Mouse (Mus musculus): ENCODE data around the gene Mga. TPM values are rescaled to one million over a fixed set of nuclear protein-coding genes. Genes with fewer than 3 reads are reported as not detected.
A peak's percentile ranks its signal among the peaks of the same experiment; 100 is the strongest.

Gene Mga
- polyA plus RNA-seq, 1 experiment from 2014 or later = 30.1 TPM

- no peak overlapping the region for H3K4me3 ChIP-seq
- DNase-seq (ENCODE audit: extremely low spot score, low spot score) = no peak
- 88% methylated on average over 1 of the region's 1 CpGs for whole genome bisulfite sequencing
- no peaks in the 10 kb centered on the region for H3K27me3 ChIP-seq (ENCODE audit: poor library complexity, severe bottlenecking)
- H3K4me1 ChIP-seq = no peaks in the 10 kb centered on the region
- no peaks in the 10 kb centered on the region for H3K9me3 ChIP-seq
- peaks cover 64% of the 10 kb centered on the region for H3K36me3 ChIP-seq (replicated peaks)
- H3K27ac ChIP-seq = no peak overlapping the region
Measured at GRCm38 (mm10) chr2:119917631-119918369, 20.8 kb downstream of the Mga start.

- H3K36me3 ChIP-seq (replicated peaks) = peaks cover 11% of the 10 kb centered on the region
- H3K4me1 ChIP-seq = peaks cover 25% of the 10 kb centered on the region
- WGBS = 61% methylated on average over 9 of the region's 9 CpGs
- DNase-seq (ENCODE audit: extremely low spot score, low spot score) = no peak
- no peaks in the 10 kb centered on the region for H3K9me3 ChIP-seq
- H3K4me3 ChIP-seq = no peak overlapping the region
- H3K27ac ChIP-seq = no peak overlapping the region
- no peaks in the 10 kb centered on the region for H3K27me3 ChIP-seq (ENCODE audit: poor library complexity, severe bottlenecking)
Measured at GRCm38 (mm10) chr2:119970571-119970970, 73.5 kb downstream of the Mga start.

GRCm38 (mm10) chr2:119971316-119971715 lies 74.3 kb downstream of the Mga start:
- Histone ChIP-seq H3K27ac (no peak overlapping the region), H3K9me3 (no peaks in the 10 kb centered on the region), H3K27me3 (ENCODE audit: poor library complexity, severe bottlenecking) (no peaks in the 10 kb centered on the region), H3K4me3 (no peak overlapping the region; the same call in 1 of the 2 replicates), H3K4me1 (peaks cover 25% of the 10 kb centered on the region), H3K36me3 (replicated peaks) (peaks cover 4% of the 10 kb centered on the region)
- WGBS = 83% methylated on average over 3 of the region's 3 CpGs
- no peak for DNase-seq (ENCODE audit: extremely low spot score, low spot score)

GRCm38 (mm10) chr2:119971837-119972536 lies 75.0 kb downstream of the Mga start:
- Histone ChIP-seq H3K4me3 (peak overlapping the region; percentile 68), H3K27me3 (ENCODE audit: poor library complexity, severe bottlenecking) (no peaks in the 10 kb centered on the region), H3K4me1 (peaks cover 25% of the 10 kb centered on the region), H3K36me3 (replicated peaks) (no peaks in the 10 kb centered on the region; the same call in 1 of the 2 replicates), H3K9me3 (no peaks in the 10 kb centered on the region), H3K27ac (peak overlapping the region; percentile 84)
- WGBS = 5% methylated on average over 32 of the region's 32 CpGs
- peak; percentile 96 for DNase-seq (ENCODE audit: extremely low spot score, low spot score)

GRCm38 (mm10) chr2:119972537-119972879 lies 75.5 kb downstream of the Mga start, which contains the start of gene Mapkbp1:
TSS of gene Mapkbp1 (plus strand) at chr2:119972699.
- H3K36me3 ChIP-seq (replicated peaks) = no peaks in the 10 kb centered on the region; the same call in 1 of the 2 replicates
- H3K4me3 ChIP-seq = peak within 1 kb of the TSS; percentile 68
- peak within 1 kb of the TSS; percentile 84 for H3K27ac ChIP-seq
- H3K9me3 ChIP-seq = no peaks in the 10 kb centered on the region
- H3K4me1 ChIP-seq = peaks cover 25% of the 10 kb centered on the region
- no peaks in the 10 kb centered on the region for H3K27me3 ChIP-seq (ENCODE audit: poor library complexity, severe bottlenecking)
- no peak for DNase-seq (ENCODE audit: extremely low spot score, low spot score)
- WGBS = 2% methylated on average over 19 of the region's 19 CpGs

DNA sequence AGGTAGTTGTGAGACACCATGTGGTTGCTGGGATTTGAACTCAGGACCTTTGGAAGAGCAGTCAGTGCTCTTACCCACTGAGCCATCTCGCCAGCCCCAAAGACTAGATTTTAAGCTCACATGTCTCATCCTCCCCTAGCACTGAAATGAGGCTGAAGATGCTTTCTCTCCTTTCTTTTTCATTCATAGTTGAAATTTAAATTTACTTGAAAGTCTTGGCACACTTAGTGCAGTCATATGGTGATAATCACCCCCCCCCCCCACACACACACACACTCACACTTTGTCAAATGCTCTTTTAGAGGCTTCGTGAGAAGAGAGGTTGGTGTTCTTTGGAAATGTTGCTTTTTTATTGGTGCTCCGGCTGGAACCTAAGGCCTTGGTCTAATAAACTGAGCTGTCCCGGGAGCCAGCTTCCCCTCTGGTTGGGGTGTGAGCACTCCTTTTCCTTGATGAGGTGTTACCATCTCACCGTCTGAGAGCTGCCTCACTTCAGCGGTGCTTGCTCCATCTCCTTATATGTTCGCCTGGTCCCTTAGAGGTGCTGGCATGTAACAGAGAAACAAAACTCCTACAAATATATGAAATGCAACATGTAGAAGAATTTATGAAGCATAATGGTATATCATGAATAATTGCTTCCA lies 83.4 kb downstream of the Mga start:
- DNase-seq (ENCODE audit: extremely low spot score, low spot score) = no peak
- Histone ChIP-seq H3K27ac (no peak overlapping the region), H3K9me3 (no peaks in the 10 kb centered on the region), H3K4me3 (no peak overlapping the region), H3K4me1 (peaks cover 5% of the 10 kb centered on the region), H3K36me3 (replicated peaks) (peaks cover 9% of the 10 kb centered on the region; the same call in 1 of the 2 replicates), H3K27me3 (ENCODE audit: poor library complexity, severe bottlenecking) (no peaks in the 10 kb centered on the region)
- WGBS = 92% methylated on average over 7 of the region's 7 CpGs

DNA sequence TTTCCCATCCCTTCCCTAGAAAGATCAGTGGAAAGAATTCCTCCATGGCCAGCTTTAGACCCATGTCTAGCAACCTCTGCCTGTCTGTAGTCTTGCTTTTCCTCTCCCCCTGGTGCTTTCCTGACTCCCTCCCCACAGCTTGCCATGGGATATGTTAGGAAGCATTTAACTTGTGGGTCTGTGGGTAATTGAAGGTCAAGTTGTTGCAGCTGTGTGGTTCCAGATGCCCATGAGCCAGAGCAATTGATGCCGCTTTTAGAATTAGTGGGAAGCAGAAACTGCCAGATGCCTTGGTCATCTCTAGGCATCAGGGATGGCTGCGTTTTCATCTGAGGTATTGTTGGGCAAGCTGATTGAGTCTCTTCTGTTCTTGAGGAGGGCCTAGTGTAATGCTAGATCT lies 84.6 kb downstream of the Mga start:
- Histone ChIP-seq H3K9me3 (no peaks in the 10 kb centered on the region), H3K36me3 (replicated peaks) (peaks cover 9% of the 10 kb centered on the region; the same call in 1 of the 2 replicates), H3K27me3 (ENCODE audit: poor library complexity, severe bottlenecking) (no peaks in the 10 kb centered on the region), H3K27ac (no peak overlapping the region), H3K4me1 (peaks cover 12% of the 10 kb centered on the region), H3K4me3 (no peak overlapping the region)
- WGBS = 71% methylated on average over 2 of the region's 2 CpGs
- DNase-seq (ENCODE audit: extremely low spot score, low spot score) = no peak

DNA sequence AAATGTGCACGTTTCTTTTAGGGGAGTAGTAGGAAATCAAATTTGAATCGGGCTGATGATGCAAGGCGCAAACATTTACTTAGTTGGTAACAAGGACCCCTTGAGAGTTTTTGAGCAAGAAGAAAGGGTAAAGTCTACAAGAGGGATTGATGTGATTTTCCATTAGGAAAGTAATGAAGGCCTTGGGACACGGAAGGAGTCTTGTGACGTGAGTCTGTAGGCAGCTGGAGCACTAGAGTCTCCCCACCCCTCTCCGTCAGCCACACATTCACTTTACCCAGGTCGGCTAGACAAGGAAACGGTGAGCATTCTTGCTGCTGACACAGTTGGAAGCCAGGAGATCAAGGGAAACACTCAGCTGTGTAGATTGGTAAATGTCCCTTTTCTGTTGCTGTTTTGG lies 88.8 kb downstream of the Mga start:
- no peak for DNase-seq (ENCODE audit: extremely low spot score, low spot score)
- H3K27ac ChIP-seq = no peak overlapping the region
- no peaks in the 10 kb centered on the region for H3K9me3 ChIP-seq
- H3K36me3 ChIP-seq (replicated peaks) = peaks cover 9% of the 10 kb centered on the region; the same call in 1 of the 2 replicates
- 75% methylated on average over 8 of the region's 8 CpGs for WGBS
- no peaks in the 10 kb centered on the region for H3K27me3 ChIP-seq (ENCODE audit: poor library complexity, severe bottlenecking)
- no peak overlapping the region for H3K4me3 ChIP-seq
- peaks cover 7% of the 10 kb centered on the region; the same call in 1 of the 2 replicates for H3K4me1 ChIP-seq

DNA sequence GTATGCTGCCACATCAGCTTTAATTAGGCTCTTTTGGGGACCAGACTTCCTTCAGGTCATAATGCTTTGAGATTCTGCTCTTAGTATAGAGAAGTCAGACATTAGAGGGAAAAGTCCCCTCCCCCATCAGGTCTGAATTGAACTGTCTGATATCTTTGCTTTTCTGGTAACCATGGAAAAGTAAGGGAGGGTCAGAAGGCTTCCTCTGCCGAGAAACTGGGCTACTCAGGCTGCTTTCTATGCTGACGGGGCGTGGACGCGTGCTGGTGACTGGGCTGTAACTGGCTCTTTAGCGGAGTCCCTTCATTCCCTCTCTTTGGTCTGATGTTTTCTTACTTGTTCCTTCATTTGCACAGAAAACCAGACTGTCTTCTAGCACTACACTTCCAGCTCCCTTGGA lies 89.3 kb downstream of the Mga start:
- Histone ChIP-seq H3K4me1 (peaks cover 7% of the 10 kb centered on the region; the same call in 1 of the 2 replicates), H3K27me3 (ENCODE audit: poor library complexity, severe bottlenecking) (no peaks in the 10 kb centered on the region), H3K36me3 (replicated peaks) (peaks cover 8% of the 10 kb centered on the region; the same call in 1 of the 2 replicates), H3K4me3 (no peak overlapping the region), H3K9me3 (no peaks in the 10 kb centered on the region), H3K27ac (no peak overlapping the region)
- DNase-seq (ENCODE audit: extremely low spot score, low spot score) = no peak
- WGBS = 88% methylated on average over 6 of the region's 6 CpGs

- no peaks in the 10 kb centered on the region for H3K9me3 ChIP-seq
- H3K27ac ChIP-seq = no peak overlapping the region
- no peak overlapping the region for H3K4me3 ChIP-seq
- 91% methylated on average over 2 of the region's 2 CpGs for WGBS
- H3K36me3 ChIP-seq (replicated peaks) = no peaks in the 10 kb centered on the region; the same call in 1 of the 2 replicates
- 0 out of 2 replicates have a peak, but pooled peaks cover 7% of the 10 kb centered on the region for H3K4me1 ChIP-seq
- no peaks in the 10 kb centered on the region for H3K27me3 ChIP-seq (ENCODE audit: poor library complexity, severe bottlenecking)
- DNase-seq (ENCODE audit: extremely low spot score, low spot score) = no peak
Measured at GRCm38 (mm10) chr2:119987441-119987840, 90.4 kb downstream of the Mga start.

- Histone ChIP-seq H3K4me3 (no peak overlapping the region), H3K4me1 (0 out of 2 replicates have a peak, but pooled peaks cover 7% of the 10 kb centered on the region), H3K36me3 (replicated peaks) (no peaks in the 10 kb centered on the region), H3K27me3 (ENCODE audit: poor library complexity, severe bottlenecking) (no peaks in the 10 kb centered on the region), H3K9me3 (no peaks in the 10 kb centered on the region), H3K27ac (no peak overlapping the region)
- no peak for DNase-seq (ENCODE audit: extremely low spot score, low spot score)
- 92% methylated on average over 4 of the region's 4 CpGs for WGBS
Measured at GRCm38 (mm10) chr2:119988952-119989351, 91.9 kb downstream of the Mga start.

- Histone ChIP-seq H3K9me3 (no peaks in the 10 kb centered on the region), H3K27ac (no peak overlapping the region), H3K4me1 (peaks cover 16% of the 10 kb centered on the region; the same call in 1 of the 2 replicates), H3K36me3 (replicated peaks) (no peaks in the 10 kb centered on the region), H3K27me3 (ENCODE audit: poor library complexity, severe bottlenecking) (no peaks in the 10 kb centered on the region), H3K4me3 (no peak overlapping the region)
- no peak for DNase-seq (ENCODE audit: extremely low spot score, low spot score)
- 88% methylated on average over 6 of the region's 6 CpGs for WGBS
Measured at GRCm38 (mm10) chr2:119990881-119991280, 93.9 kb downstream of the Mga start.

All from forebrain, embryonic 10.5 days (tissue).